Mouse (Mus musculus) lung, postnatal 0 days (tissue): ENCODE measurements around the gene Zfp691.

ENCODE experiments used
- CTCF ChIP-seq: IDR thresholded peaks from 2 replicates; pipeline ENCODE4 v1.5.1; 2016; ENCODE audit warnings: antibody characterized with exemption, mild to moderate bottlenecking
- EP300 ChIP-seq: IDR thresholded peaks from 2 replicates; pipeline ENCODE4 v1.6.1; 2016; ENCODE audit warnings: antibody characterized with exemption, mild to moderate bottlenecking, control low read depth

DNA sequence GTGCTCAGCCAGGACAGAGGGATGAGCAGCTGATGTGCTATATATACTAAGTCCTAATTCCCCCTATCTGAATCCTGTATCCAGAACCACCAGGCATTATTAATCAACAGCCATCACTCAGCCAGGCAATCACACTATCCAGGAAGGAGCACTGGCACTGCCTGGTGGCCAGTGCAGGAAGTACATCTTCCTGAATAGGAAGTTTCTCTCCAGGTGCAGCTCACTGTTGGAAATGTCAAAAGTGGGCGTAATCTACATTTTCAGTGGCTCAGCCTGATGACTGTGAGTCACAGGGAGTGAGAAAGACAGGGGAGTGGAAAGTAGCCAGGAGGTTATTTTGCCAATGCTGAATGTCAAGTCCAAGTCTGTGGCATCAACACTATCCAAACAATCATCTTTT is 49.7 kb upstream of the Zfp691 start:
- TF ChIP-seq CTCF (peak; percentile 80), EP300 (no peak)
